Mouse (Mus musculus): Measurements from ENCODE around the gene Ccdc162.
"Not testable (repeated sequence)": the region's sequence is repeated elsewhere in the genome, so short reads cannot be mapped to it uniquely, and the experiment has no call there.

The Ccdc162 gene

DNA sequence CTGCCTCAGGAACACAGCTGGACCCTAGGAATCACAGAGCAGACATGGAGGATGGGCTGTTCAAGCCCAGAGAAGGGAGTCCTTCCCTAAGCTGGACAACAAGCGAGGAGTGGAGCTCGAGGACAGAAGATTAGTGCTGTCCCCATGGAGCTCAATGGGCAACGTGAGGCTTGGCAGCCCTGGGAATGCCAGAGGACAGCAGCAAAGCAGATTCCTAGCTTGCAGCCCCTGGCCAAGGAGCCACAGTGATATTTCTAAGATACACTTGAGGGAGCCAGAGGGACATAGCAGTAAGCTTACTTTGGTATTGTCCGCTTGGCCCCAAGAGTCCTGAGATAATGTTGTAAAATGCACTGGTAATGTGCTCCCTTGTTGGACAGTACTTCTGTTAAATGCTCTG is 25.5 kb downstream of the Ccdc162 start:
- DNase-seq = no peak

DNA sequence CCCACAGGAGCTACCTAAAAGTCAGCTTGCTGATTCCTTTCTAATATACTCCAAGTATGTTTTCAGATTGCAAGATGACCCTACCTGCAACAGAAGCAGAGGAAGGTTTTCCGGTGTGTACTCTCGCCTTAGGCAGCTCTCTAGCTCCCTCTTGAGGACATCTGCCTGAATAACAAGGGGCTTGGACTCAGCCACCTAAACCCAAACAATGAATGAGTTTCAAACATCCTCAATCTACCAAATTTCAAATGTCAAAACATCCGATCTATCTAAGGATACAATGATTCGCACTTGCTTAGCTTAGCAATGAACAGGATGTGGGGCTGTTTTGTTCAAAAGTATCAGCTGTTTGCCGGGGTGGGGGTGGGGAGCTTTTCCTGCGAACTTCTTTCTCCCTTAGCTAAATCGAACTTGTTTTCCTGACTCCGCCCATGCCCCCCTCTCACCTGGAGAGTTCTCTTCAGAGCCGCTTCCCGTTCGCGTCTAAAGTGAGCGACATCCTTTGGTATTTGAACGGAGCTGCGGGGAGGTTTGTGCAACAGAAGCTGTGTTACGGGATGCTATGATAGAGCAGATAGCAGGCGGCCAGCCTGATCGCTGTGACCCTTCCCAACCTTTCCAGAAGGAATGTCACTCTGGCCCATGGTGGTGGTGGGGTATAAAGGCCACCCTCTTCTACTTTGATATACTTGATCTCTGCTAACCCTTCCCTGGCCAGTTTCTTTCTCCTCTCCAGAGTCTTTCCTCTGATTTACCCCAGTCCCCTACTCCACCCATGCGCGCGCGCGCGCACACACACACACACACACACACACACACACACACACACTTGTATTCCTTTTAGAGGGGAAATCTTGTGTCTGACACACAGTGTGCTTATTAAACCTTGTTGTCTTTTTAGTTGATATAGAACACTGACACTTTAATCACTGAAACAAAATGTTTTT is 26.2 kb downstream of the Ccdc162 start:
- peak; percentile 46 for DNase-seq

DNA sequence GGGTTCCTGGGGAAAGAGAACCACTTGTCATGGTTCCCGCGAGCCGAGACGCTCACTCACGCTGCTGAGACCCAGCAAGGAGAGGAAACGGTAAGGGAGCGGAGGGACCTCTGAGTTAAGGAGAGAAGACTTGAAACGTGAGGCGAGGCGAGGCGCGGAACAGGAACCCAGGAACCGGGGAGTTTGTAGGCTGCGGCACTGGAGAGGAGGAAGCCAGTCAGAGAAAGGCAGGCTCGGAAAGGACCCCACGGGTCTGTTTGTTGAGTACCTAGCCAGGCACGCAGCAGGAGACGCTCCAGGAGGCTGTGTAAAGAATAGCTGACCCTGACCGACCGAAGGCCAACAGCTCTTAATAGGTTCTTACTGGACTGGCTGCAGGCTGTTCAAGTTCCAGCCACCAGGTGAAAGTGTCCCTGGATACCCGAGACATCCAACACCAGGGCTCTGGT is 31.9 kb downstream of the Ccdc162 start:
- DNase-seq = no peak

DNA sequence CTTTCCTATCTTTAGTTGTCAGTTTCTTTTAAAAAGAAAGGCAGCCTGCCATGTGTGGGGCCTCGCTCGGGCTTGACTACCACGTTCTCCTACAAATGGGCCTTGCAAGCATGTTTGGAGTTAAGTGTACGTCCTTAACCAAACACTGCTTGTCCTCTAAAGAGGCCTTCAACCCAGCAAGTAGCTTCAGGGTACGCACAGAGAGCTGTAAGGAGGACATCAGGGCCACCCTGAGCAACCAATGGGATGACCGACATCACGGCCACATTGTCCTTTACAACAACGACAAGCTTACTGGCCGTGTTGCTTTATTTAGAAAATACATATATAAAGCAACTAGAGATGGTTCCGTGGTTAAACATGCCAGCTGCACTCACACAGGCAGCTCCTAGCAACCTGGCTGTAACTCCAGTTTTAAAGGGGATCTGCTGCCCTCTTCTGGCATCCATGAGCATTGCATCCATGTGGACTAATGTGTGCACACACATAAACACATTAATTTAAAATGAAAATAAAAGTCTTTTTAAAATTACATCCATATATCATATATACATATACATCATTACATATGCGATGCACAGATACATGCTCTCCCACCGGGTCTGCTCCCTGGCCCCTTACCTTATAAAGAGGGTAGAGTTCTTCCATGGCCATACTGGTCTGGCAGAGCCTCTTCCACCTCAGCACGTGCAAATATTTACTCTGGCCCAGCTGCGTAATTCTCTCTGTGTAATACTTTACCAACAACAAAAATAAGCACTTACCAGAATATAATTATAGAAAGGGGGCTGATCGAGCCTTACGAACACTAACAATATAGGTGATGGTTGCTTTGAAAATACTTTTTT is 33.7 kb downstream of the Ccdc162 start:
- DNase-seq = peak; percentile 77

DNA sequence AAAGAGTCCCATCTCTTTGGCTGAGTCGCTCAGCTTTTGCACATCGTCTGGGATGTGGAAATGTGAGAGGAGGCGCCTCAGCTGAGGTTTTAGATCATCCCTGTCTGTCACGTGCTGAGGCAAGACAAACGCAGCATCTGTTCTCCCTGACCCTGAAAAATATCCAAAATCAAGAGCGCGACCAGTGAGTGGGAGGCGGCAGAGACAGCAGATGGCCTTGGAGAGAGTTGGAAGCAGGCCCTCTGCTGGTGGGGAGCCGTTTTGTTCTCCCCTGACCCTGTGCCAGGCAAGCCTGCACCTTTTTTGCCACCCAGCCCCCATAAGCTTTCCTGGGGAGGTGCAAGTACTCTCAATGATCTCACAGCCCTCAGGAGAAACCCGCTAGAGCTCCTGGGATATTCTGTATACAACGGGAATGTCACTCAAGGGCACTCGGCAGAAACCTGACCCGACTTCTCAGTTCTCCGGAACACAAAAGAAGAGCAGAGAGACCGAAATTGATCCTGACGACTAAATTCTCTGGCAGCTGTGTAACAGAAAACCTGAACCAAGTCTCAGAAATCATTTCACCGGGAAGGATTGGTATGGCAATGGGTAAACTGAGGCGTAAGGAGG is 37.6 kb downstream of the Ccdc162 start:
- peak; percentile 95 for DNase-seq

DNA sequence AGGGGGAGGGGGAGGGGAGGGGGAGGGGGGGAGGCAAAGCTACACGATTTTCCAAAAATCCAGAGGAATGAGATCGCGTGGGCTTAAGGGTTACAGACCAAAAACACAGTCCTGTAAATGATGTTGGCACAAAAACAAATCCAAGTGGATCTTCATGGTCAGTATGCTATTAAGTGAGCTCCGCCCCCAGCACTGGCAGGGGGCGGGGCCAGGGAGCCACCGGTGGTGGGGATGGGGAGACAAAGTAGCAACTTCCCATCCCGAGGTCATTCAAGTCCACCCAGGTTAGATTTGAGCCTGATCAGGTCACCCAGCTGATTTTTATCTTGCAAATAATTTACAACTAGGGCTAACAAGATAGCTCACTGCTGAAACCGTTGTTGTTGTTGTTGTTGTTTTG is 39.0 kb downstream of the Ccdc162 start:
- peak; percentile 45 for DNase-seq

DNA sequence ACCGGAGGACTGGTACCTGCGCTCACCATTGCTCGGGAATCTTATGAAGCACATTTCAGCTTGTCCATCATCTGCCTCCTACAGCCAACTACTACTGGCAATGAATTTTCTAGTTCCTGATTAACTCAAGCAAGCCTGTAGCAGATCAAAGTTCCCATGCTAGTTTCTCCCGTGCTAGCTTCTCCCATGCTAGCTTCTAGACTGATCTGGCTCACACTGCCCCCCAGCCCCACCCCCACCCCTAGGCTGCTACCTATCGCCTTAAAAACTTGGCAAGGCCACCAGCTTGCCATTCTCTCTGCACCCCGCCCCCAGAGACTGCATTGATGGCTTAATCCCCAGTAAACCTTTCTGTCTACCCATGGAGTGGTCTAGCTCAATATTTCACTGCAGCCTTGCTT is 39.8 kb downstream of the Ccdc162 start:
- DNase-seq = no peak

DNA sequence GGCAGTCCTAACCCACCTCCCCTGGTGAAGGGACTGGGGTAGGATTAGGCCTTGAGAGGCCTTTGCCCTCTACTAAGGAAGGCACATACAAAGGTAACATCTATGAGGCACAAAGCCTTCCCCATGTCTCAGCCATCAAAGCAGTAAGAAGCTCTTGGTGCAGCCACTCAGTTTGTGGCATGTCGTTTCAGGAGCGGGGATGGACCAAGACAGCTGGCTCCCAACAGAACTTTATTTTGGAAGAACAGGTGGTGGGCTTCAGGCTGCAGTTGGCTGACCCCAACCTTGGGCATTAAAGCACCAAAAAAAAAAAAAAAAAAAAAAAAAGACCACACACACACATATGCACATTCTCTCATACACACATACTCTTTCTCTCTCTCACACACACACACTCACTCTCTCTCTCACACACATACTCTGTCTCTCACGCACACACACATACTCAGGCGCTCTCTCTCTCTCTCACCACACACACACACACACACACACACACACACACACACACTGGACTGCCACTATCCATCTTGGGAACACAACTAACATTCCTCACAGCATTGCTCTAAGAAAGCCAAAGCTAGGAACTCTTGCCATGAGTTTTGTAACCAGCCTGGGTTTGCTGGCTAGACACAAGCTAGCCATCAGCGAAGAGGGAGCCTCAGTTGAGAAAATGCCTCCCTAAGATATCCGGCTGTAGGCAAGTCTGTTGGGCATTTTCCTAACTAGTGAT is 40.4 kb downstream of the Ccdc162 start:
- DNase-seq = no peak

DNA sequence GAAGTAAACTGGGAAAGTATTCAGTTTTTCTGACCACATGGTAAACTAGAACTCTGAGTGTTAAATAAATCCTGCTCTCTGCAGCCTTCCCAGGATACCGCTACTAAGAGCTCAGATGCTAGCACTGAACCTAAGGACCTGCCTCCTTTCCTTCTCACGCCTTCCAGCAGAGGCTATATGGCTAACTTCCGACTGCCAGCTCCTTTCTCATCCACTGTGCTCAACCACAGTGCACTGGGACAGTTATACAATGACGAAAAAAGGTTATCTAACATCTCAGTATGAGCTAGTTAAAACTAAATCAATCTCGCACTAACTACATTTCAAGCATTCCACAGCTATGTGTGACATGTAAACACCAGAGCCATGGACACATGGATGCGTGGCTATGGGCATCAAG is 41.2 kb downstream of the Ccdc162 start:
- DNase-seq = no peak

DNA sequence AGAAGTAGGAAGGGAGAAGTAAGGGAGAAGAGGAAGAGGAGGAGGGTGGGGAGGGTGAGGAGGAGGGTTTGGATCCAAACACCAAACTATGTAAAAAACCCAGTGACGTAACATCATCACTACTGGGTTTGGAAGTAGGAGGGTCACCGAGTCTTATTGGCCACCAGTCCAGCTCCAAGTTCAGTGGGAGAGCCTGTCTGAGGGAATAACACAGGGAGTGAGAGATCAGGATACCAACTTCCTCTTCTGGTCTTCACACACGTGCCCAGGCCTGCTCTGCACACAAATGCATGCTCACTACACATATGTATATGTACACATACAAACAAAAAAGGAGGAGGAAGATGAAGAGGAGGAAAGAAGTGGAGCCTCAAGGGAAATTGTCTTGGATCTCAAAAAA is 42.1 kb downstream of the Ccdc162 start:
- no peak for DNase-seq

DNA sequence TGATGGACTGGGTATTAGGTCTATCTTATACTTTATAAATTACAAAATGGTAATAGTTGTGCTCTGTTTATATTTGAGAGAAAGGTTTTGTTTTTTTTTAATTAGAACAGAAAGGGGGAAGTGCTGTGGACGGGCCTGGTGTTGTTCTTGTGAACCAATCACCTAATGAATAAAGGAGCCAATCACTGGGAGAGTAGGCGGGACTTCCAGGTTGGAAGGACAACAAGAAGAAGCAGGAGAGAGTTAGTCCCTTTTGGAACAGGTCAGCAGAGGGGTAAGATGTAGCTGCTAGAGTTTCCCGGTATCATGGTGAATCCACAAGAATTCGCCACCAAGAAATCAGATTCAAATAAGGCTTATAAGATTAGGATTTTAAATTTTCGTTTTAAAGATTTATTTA is 46.2 kb downstream of the Ccdc162 start:
- DNase-seq = no peak

DNA sequence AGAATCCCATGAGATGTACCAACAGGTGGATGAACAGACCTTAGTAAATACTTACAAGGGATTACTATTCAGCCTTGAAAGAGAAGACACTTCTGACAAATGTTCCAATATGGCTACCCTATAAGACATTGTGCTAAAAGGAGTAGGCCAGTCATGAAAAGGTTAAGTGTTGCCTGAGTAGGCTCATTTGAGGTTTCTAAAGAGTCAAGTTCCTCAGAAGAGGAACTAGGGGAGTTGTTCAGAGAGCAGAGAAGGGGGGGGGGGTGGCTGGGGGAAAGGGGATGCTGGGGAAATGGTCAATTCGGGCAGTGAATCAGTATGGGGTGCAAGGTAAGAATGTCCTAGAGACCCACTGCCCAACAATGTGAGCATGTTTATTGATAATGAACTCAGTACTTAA is 50.9 kb downstream of the Ccdc162 start:
- no peak for DNase-seq

DNA sequence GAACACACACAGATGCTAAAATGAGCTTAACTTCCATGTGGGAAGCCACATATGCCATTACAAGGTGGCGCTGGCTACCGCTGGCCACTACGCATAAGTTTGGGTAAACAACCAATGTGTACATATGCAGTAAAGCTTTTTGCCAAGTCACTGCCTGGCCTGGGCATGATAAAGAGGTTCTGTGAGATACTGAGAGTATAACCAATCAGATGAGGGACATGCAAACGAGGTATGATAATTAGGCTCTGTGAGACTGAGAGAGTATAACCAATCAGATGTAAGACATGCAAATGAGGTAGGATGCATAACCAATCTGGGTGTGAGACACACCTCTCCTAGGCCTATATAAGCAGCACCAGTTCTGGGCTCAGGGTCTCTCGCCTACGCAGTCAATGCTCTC is 56.8 kb downstream of the Ccdc162 start:
- not testable (repeated sequence) for DNase-seq

DNA sequence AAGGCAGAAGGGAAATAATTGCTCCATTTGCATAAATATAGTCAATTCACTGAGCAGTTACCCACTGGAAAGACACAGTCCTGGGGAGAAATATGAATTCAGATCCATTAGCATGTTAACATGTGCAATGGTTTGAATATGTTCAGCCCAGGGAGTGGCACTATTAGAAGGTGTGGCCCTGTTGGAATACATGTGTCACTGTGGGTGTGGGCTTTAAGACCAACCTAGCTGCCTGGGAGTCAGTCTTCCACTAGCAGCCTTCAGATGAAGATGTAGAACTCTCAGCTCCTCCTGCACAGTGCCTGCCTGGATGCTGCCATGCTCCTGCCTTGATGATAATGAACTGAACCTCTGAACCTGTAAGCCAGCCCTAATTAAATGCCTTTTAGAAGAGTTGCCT is 60.8 kb downstream of the Ccdc162 start:
- DNase-seq = not testable (repeated sequence)

DNA sequence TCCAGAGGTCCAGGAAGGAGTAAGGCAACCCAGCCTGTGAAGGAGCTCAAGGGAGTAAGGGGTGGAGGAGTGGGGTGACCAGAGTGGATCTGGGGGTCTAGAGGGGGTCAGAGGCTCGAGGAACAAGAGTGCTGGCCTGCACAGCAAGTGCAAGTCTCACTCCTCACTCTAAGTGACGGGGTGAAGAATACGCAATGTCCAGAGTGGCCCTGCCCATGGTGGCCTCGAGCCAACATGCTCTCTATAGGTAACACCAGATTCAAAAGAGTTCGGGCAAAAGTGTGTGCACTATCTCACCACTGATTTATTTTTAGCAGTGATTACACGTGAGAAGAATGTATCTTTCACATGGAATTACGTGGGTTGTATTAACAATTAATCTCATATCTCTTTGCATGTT is 63.4 kb downstream of the Ccdc162 start:
- no peak for DNase-seq

DNA sequence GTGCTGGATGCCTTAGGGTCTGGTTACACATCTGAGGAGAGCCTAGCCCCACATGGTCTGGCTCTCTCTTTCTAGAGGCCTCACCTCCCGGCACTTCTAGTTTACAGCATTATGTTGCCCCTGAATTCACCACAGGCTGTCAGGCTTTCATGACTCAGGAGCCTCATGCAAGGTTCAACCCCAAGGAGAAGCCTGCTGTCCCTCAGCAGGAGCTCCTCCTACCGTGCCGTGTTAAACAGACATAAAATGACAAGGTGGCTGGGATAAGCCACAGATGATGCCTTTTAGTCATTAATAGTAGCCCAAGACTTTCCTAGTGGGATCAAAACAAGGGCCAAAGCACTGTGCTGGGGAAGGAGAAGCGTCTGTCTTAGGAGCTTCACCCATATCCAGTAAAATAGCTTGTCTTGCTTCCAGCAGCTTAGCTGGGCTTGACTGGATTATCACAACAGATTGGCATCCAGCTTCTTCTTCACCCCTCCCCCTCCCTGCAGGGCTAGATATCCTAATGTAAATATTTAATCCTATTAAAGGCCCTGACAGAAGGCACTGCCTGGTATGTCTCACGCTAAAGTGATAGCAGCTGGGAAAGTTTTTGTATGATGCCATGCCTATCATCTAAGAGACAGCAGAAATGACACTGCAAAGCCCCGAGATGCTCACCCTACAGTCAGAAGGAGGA is 64.2 kb downstream of the Ccdc162 start:
- DNase-seq = no peak

DNA sequence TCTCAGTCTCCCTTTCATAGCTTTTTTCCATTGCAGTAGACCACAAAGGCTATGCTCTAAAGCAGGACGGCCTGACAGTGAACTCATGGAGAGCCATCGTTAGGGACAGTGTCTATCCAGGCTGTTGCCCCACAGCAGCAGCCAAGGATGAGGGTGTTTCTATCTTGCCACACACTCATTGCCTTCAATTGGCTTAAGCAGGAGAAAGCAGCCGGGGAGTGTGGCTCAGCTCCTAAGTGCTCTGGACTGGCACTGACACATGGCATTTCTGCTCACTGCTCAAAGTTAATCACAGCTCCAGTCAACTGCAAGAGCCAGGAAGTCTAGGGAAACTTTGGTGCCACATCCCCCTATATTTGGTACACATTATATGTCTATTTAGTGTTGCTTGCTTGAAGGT is 64.9 kb downstream of the Ccdc162 start:
- DNase-seq = no peak

DNA sequence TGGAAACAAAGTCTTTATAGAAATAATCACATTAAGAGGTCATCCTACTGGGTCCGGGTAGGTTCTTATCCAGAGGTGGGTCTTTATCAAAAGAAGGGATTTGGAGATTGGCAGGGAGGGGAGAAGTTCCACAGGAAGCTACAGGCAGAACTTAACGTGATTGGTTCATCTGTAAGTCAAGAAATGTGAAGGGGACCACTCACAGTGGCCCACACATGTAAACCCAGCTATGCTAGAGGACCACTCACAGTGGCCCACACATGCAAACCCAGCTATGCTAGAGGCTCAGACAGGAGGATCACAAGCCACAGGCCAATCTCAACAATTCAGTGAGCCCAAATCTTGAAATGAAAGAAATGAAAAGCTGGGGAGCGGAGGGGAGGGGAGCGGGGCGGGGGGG is 67.2 kb downstream of the Ccdc162 start:
- DNase-seq = no peak

DNA sequence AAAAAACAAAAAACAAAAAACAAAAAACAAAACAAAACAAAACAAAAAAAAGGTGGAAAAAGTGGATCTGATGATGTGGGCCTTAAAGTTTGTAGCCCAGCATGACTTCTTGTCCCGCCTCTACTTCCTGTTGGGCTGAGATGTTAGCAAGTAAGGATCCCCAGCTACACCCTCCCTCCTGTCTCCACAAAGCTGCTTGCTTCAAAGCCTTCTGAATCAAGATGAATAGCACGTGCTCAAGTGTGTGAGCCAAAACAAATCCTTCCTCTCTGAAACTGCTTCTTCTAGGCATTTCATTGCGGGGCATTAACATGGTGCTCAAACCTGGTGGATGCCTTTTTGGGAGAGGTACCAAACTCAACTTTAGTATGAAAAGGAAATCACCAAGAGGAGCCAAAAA is 77.7 kb downstream of the Ccdc162 start:
- DNase-seq = no peak

DNA sequence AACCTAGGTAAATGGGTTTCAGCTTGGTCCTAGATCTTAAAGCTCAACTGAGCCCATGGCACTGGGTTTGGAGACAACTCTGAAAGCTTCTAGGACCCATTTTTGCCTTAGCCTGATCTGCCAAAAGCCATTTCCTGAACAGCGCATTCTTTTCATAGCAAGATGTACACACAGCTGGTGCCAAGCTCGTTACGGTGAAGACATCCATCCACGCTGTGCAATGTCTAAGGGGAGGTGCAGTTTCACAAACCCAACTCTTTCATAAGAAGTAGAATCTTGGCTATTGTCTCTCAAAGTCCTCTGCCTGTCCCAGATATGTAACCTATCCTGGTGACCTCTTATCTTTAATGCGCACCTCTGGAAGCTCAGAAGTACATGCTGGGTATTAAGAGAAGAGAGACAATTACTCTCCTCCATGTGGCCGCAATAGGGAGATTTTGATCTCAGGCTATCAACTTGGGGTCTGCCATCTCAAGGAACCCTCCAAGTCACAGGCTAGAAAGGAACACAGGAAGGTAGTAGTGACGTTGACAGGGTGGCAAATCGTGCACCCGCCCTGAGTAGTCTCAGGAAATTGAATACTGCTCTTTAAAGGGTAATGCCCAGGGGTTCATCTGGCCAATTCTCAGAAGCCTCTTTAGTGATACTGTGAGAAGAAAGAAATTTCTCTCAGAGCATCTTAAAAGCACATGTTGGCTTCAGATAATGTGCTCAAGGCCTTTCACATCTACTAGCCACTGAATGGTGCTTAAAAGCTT is 81.0 kb downstream of the Ccdc162 start:
- DNase-seq = no peak

DNA sequence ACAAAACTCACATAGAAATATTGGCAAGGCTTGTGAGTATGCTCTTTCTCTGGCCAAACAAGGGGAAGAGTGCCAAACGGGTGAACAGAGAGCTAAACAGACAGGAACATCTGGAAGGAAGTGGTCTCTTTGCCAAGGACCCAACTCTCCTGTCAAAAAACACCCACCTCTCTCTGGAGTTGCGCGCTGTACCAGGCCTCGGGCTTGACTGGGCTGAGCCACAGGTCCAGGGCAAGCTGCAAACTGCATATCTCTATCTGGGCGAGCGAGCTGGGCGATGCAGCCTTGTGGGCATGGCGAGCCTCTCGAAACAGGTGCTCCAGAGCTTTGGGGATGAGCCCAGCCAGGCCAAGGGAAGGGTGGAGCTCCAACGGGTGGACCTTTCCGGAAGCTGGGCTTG is 82.6 kb downstream of the Ccdc162 start:
- no peak for DNase-seq

All from cerebellum, adult 11-12 months (tissue).